Mouse (Mus musculus) mature B cell (primary cell): ENCODE results near the gene Myo9b.

Experiments
- in situ Hi-C: fragments of 300-500 bp; cut with MboI; formaldehyde crosslinking; loops from 2 replicates; pipeline ENCODE4 v1.14.3; 2019

Myo9b gene

GRCm38 (mm10) chr8:71367529-71368176 is 95.1 kb downstream of the Myo9b start:
- in situ Hi-C loops: no loop called here

DNA sequence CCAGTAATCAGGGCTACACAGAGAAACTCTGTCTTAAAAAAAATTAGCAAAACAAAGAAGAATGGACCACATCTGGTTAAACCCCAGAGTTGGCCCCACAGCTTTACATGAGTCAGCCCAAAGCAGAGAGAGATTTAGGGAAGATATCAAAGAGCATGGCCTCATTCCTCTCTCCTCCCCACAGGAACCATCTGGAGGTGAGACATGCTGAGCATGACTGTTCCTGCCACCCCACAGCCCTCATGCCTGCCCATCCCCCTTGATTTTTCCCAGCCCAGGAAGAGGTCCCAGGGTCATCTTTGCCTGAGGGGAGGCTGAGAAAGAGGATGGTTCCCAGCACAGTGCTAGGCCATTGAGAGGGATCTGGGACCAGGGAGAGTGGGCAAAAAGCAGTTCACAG is 95.9 kb downstream of the Myo9b start:
- in situ Hi-C loops: no loop called here

- in situ Hi-C loops: no loop called here
Observed at GRCm38 (mm10) chr8:71369040-71369718, 96.7 kb downstream of the Myo9b start.

- in situ Hi-C loops: no loop called here
Observed at GRCm38 (mm10) chr8:71370711-71371235, 98.3 kb downstream of the Myo9b start.

- in situ Hi-C loops: no loop called here
Observed at GRCm38 (mm10) chr8:71371236-71371848, 98.8 kb downstream of the Myo9b start, which contains the start of gene Ocel1. Ocel1 (plus strand) TSS chr8:71371298.

DNA sequence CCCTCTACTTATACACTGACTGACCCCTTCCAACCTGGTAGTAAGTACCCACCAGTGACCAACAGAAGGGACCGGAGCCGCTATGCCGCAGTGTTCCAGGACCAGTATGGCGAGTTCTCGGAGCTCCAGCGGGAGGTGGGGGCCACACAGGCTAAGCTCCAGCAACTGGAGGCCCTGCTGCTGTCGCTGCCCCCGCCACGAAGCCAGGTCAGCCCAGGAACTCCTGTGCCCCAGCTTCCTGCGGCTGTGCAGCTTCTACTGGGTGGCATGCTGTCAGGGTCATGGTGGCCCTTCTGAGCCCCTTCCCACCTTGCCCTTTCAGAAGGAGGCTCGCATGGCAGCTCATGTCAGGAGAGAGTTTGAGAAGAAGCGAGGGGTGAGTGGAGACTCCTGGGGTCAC is 99.9 kb downstream of the Myo9b start:
- in situ Hi-C loops: no loop called here

DNA sequence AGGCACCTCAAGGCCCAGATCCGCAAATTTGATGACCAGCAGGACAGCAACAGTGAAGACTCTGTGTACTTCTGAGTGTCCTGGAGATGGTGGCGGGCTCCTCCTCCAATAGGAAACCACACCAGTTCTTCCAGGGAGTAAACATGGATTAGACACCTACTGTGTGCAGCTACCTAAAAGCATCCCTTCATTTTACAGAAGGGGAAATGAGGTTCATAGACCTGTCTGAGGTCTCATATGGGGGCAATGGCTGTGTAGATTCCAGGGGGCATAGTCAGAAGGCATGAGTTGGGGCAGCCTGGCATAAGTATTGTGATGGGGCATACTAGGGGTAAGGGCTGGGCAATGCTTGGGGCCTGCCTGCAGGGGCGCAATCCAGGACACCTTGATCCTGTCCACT is 100.5 kb downstream of the Myo9b start:
- in situ Hi-C loops: no loop called here

DNA sequence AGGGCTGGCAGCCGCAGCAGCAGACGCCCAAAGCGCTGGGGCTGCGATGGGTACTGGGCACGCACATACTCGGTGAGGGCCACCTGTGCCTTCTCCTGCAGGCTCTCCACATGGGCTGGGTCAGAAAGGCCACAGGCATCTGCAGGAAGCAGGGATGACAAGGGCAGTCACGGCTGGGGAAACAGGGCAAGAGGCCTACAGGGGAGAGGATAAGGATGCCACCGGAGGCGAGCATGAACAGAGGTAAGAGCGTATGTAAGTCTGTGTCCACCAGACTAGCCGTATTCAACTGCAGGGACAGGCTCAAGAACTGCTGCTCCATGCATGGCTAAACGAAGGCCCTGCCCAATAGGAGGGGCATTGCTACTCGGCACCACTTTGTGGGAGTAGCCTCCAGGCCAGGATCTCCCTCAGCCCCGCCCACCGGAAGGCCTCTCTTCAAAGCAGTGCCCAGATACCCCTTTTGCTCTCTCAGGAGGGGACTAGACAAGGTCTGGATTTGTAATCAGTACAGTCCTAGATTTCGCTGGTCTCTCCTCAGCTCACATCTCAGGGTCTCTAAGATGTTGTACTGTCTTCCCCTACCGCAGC is 102.2 kb downstream of the Myo9b start:
- in situ Hi-C loops: no loop called here

DNA sequence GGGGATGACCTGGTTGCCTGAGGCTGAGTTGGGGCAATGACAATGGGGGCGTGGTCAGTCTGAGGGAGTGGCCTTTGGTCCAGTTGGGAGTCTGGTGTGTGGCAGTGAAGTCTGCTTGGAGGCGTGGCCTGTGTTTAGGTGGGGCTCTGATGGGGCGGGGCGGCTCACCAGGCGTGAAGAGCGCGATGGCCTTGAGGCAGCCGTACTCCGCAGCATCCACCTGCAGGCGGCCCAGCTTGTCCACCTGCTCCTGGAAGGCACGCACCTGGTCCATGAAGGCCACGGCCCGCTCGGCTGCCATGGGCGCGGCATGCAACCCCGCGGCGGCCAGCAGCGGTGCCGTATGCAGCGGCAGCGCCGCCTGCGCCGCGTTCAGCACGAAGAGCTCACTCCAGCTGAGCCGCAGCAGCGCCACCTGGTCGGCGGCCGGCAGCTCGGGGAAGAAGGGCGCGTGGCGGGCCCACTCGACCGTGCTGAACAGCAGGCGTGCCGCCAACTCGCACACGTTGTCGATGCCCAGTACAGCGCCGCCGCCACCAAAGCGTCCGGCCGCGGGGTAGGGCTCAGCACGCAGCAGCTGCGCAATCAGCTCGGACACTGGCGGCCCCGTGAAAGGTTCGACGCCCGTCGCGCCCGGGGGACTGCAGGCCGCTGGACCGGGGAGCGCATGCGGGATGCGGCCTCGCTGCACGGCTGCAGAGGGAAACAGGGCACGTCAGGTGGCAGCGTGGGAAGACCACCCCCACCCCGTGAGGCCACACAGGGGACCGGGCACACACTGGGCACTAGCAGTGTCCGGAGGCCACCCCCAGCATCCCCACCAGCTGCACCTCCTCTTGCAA is 103.3 kb downstream of the Myo9b start:
- in situ Hi-C loops: no loop called here

GRCm38 (mm10) chr8:71376423-71377030 is 104.0 kb downstream of the Myo9b start:
- in situ Hi-C loops: no loop called here

GRCm38 (mm10) chr8:71379008-71379407 is 106.5 kb downstream of the Myo9b start:
- in situ Hi-C loops: no loop called here

DNA sequence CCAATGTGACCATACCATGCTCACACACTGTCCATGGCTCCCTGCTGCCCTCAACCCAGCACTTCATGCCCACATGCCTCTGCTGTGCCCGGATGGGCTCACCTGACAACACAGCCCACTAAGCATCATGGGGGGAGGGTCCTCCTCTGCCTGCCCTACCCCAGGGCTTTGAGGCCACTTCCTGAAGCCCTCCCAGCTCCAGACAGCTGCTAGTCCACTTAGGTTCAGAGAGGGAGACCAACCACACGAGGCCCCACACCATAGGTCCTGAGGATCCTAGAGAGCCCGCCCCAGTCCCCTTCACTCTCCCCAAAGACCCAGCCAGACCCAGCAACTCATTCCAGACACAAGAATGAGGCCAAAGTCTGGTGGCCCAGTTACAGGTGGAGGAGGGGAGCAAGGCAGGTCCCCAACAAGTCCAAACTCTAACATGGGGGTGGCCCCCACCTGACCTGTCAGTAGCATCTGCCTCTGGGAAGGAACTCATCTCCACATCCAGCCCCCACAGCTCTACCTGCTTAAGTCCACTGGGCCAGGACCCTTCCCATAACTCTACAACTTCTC is 107.1 kb downstream of the Myo9b start:
- in situ Hi-C loops: no loop called here

DNA sequence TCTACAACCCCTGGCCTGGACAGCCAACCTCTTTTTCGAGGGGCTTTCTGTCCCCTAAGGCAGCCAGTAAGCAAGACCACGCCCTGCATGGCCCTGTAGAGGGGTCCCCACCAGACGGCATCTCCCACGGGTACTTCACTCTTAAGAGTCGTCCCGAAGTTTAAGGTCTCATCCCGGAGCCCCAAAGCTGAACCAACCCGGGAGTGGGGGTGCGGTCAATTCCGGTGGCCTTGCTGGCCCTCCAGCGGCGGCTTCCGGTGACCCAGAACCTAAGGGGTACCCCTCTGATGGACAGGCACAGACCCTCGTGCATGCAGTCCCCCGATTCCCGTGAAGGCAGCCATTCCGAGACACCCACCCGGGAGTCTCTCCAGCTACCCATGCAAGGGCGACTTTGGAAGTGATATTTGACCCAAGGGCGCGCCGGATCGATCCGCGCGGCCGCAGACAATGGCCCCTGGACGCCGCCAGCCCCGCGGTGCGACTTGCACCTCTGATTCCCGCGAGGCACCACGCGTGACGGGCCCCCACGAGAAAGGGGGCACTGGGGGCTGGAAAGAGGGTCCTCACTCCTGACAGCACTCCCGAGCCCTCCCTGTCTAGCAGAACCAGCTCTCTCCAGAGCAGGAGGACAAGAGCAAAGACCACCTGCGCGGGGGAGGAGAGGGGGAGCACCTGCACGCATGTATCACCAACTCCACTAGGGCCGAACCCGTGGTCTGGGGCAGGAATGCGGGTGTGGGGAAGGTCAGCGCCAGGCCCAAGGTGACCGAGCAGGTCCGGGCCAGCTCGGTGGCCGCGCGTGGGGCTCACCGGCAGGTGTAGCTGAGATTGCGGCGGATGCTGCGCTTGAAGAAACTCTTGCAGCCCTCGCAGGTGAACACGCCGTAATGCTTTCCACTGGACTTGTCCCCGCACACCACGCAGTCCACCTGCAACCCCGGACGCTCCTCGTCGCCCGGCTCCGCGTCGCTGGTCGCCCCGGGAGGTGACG is 108.0 kb downstream of the Myo9b start:
- in situ Hi-C loops: no loop called here

GRCm38 (mm10) chr8:71381421-71381970 is 109.0 kb downstream of the Myo9b start, which contains the start of gene Nr2f6:
Nr2f6 (minus strand) TSS chr8:71381960.
- in situ Hi-C loops: no loop called here

DNA sequence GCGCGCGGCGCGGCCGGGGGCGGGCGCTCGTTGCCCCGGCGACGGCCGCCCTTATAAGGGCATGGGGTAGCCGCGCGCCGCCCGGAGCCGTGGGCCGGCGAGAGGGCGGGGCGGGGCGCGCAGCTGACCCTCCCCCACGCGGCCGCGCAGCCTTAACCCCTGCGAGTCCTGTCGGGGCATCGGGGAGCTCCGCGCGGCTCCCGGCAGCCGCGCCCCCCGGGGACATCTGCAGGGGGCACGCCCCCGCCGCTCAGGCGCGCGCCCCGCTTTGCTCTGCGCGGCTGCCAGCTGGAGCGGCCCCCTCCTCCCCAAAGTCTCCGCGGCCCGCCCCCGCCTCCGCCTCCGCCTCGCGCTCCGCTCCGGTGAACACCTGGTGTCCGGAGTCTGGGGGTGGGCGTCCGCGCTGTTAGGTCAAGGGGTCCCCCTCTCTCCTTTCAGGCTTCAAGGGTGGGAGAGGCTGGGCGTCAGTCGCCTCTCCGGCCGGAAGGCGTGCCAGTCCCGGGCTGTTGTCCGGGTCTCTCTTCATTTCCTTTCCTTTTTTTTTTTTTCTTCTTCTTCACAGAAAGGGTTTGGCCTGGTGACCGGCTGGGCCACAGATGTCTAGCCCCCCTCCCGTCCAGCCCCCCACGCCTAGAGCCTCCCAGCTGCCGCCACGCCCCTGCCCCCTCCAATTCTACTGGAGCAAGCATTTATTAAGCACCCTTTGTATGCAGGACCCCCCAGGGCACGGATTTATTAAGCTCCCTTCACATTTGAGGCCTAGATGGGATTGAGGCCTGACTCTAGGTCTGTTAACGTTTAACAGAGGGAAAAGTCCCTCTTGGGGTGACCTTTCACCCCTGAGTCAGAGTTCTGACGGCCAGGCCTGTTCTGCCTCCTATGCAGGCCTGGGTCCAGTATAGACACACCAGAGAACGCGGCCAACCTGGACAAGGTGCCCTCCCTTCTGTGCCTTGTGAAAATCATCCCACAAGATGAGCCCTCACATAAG is 109.8 kb downstream of the Myo9b start:
- in situ Hi-C loops: no loop called here

DNA sequence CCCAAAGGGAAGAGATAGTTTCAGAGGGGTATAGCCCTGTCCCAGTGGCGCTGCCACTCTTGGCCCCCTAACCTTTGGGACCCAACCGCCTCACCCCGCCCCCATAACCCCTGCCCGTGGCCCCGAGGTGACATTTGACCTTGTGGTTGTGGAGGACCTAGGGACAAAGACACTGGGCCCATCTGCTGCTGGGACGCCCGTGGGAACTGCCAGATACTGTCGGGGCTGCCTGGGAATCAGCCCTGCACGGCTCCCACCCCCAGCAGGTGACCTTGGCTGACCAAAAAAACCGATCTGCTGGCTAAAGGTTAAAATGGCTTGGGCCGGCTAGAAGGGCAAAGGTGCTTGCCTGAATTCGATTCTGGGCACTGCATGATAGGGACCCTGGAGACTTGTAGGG is 110.9 kb downstream of the Myo9b start:
- in situ Hi-C loops: no loop called here

GRCm38 (mm10) chr8:71383860-71384259 is 111.3 kb downstream of the Myo9b start:
- in situ Hi-C loops: no loop called here

DNA sequence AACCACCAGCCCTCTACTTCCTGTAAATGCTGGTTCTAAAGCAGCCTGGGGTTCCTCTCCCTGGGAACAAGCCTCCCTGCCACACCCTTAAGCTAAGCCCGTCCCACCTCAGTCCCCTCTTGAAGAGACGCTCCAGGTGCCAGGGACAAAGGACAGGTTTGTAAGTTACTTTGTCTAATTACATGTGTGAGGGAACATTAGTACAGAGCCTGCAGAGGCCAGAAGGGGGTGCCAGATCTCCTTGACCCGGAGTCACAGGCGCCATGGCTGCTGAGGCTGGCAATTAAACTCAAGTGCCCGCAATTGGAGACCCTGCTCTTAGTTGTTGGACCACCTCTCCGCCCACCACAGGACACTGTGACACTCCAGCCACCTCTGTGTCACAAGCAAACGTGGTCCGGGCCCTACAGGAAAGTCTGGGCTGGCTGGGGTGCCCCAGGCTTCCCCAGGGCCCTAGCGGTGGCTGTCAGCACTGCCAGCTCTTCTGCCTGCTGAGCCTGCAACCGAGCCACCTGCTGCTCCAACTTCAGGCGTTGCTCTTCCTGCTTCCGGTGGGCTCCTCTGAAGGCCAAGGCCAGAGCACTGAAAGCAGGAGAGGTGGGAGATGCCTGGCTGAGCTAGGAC is 112.8 kb downstream of the Myo9b start:
- in situ Hi-C loops: no loop called here
